Mouse (Mus musculus) E14TG2a.4 (cell line): ENCODE measurements at regions not wholly inside any gene's neighbourhood (a gene's known extent, or its start where the extent isn't known, plus 50 kb on each side); places are given as distances from the start of the nearest gene placed in this dataset.

Source experiments
- CTCF ChIP-seq: conservative IDR thresholded peaks from 2 replicates; pipeline ENCODE4 v1.5.1; 2014; ENCODE audit warnings: low read length
- POU5F1 ChIP-seq: IDR thresholded peaks from 2 replicates; pipeline ENCODE4 v1.6.1; 2014; ENCODE audit warnings: low read length, borderline replicate concordance

DNA sequence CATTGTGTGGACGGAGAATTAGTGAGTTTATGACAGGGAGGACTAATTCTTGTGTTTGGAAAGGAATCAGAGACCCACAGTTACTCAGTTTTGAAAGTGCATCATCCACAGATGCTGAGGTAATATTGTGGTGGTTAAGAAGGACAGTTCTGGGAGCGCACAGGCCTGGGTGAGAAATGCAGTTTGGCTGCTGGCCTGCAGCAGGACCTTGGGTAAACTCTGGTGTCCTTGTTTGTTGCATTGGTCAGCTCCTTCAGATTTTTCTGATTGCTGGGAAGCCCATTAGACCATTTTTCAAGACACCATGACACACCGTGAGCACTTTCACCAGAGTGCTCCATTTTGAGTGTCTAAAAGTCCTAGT is 99.0 kb upstream of the Serbp1 start:
- no peak for TF ChIP-seq CTCF
- TF ChIP-seq POU5F1, result no peak
